Mouse (Mus musculus): ENCODE measurements at regions not wholly inside any gene's neighbourhood (a gene's known extent, or its start where the extent isn't known, plus 50 kb on each side); places are given as distances from the start of the nearest gene placed in this dataset.

- DNase-seq (ENCODE audit: low spot score): no peak
Observed at GRCm38 (mm10) chr11:24226755-24227154, 148.9 kb downstream of the Bcl11a start.

GRCm38 (mm10) chr11:24233376-24233775, 155.5 kb downstream of the Bcl11a start:
- DNase-seq (ENCODE audit: low spot score): no peak

GRCm38 (mm10) chr11:24233821-24234220, 156.0 kb downstream of the Bcl11a start:
- peak; percentile 21 for DNase-seq (ENCODE audit: low spot score)

DNA sequence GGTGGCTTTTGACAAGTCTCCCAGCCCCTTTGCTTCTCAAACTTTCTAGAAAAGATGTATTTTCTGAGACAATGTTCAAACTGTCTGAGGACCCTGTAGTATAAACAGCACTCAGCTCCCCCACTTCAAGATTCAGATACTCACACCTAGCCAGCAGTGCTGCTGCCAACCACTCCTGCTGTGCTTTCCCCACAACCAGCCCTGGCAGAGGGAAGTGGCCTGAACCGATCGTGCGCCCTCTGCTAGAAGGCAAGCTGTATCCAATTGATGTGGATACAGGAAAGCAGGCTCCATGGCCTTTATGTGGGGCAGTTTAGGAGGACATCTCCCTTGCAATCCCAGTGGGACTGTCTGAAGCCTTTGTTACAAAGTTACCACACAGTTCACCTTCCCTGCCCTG, 156.6 kb downstream of the Bcl11a start:
- DNase-seq (ENCODE audit: low spot score): no peak

- DNase-seq (ENCODE audit: low spot score): no peak
Observed at GRCm38 (mm10) chr11:24235326-24235725, 157.5 kb downstream of the Bcl11a start.

GRCm38 (mm10) chr11:24239631-24240030, 161.8 kb downstream of the Bcl11a start:
- no peak for DNase-seq (ENCODE audit: low spot score)

GRCm38 (mm10) chr11:24242096-24242495, 164.2 kb downstream of the Bcl11a start:
- no peak for DNase-seq (ENCODE audit: low spot score)

DNA sequence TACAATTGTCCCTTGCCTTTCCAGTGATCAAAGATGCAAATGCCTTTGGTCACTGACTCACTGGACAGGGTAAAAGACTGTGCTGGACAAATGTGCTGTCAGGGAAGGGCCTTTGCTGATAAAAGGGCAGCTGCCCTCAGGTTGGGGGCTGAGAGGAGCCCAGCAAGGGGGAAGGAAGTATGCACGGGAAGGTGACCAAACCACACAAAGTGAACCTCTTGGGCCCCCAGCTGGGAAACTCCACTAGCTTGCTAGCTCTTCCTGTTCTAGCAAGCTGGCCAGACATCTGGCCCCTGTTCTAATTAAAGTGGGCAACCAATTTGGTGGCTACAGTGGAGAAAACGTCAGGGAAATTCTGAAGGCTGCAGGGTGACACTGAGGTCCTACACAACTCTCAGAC, 165.0 kb downstream of the Bcl11a start:
- DNase-seq (ENCODE audit: low spot score): no peak

DNA sequence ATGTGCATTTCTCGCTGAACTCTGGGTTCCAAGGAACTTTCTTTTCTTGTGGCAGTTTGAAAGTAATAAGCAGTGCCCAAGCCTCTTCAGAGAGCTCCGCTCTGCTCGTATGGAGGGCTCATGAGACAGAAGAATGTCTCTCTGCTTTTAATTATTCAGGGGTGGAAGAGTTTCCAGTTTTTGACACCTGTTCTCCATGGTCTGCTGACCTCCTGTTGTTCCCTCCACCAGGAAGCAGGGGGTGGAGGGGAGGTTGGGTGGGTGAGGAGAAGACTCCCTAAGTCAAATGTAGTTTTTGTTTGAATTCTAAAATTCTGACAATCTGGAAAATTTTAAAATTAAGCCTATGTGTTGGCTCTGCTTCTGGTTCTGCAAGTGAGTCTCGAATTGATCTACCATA, 167.5 kb downstream of the Bcl11a start:
- DNase-seq (ENCODE audit: low spot score): no peak

- DNase-seq (ENCODE audit: low spot score): no peak
Observed at GRCm38 (mm10) chr11:24246314-24246713, 168.5 kb downstream of the Bcl11a start.

DNA sequence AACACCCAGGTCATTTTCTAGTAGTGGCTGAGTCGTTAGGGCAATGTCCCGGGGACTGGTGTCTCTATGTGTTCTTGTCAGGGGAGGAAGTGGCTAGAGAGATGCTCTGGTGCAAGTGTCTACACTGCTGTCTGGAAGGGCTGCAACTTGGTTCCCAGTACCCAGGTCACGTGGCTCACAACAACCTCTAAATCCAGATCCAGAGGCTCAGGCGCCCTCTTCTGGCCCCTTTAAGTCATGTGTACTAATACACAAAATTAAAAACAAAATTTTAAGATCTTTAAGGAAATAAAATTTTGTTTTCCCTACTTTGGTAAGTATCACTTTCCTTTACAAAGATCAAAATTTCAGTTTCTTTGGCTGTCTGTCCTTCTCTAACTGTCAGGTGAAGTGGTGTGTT, 169.4 kb downstream of the Bcl11a start:
- DNase-seq (ENCODE audit: low spot score): no peak

GRCm38 (mm10) chr11:24251516-24251915, 173.7 kb downstream of the Bcl11a start:
- DNase-seq (ENCODE audit: low spot score): no peak

DNA sequence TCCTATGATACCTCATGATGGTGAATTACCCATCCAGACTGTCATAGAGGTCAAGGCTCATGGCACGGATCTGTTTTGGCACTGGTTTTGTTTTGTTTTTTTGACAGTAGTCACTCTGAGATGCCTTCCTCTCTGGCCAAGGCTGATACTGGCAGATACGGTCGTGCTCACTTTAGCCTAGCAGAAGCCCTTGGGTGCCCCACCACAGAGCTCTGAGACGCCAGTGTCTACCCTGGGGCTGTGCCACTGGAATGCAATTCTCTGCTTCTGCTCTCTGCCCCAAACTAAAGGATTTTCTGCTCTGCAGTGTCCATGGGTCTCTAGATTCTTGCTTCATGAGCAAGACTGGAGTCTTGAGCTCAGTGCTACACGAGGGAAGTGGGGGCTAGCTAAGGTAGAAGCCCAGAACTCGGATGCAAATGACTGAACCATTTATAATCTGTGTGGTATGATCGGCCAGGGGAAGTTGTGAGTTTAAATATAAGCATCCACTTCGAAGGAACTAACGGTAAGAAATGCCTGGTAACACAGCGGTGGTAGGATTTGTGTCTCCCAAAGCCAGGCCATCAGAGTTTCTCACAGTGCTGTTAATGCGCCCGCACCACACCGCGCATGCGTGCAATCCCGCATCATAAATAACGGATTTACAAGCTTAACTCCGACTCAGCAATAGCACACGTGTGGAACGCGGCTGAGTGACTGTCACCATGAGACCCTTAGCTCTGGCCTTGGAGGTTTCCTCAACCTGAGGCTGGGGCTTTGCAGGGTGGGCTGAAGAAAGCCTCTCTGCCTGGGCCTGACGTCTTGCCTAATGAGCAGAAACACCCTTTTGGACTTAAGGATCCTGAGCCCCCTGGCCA, 177.6 kb downstream of the Bcl11a start:
- DNase-seq (ENCODE audit: low spot score): no peak

DNA sequence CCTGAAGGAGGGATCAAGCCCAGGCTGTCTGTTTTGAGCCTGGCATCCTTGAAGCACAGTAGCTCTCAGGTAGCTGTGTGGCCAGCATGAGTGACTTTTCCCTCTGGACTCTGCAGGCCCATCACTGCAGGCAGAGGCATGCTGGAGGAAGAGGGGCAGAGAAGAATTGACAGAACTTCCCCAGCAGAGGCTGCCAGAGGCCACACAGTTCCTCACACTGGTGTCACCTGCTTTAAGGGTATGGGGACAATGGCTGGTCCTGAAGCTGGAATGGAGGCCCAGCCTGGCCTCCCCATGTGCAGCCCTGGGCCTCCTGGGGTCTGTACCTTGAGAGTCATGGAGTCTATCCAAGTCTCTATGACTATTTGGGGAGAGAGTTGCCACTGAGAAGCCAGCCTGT, 179.9 kb downstream of the Bcl11a start:
- no peak for DNase-seq (ENCODE audit: low spot score)

DNA sequence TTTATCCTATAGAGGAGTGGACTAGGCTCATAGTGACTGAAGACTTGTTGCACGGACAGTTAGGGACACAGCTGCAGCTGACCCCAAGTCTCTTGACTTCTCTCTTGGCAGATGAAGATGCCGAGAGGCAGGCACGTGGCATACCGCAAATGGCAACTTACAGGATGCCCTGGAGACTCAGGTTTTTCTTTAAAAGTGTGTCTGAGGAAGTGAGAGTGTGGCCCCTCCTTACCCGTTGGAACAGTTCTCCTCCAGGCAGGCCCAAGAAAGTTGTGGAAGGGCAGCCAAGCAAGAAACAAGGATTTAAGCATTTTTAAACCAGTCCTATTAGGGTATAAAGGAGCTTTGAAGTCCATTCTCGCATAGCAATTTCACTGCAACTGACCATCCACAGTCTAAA, 180.5 kb downstream of the Bcl11a start:
- no peak for DNase-seq (ENCODE audit: low spot score)

DNA sequence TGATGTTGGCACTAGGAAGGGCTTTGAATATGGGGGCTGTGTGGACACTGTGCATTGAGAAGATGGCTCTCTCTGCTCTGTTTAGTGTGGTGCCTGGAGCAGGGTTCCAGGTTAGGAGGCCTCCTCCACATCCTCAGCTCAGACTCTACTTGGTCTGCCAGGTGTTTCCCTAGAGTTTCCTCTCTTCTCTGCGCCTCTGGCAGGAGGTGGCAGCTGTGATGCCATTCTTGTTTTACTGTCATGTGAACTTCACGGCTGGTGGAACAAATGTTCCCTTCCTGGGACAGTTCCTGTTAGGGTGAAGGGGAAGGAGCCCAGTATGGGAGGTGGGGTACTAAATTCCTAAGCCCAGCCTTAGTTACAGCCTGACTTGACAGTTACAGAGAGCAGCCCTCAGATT, 181.8 kb downstream of the Bcl11a start:
- DNase-seq (ENCODE audit: low spot score): no peak

DNA sequence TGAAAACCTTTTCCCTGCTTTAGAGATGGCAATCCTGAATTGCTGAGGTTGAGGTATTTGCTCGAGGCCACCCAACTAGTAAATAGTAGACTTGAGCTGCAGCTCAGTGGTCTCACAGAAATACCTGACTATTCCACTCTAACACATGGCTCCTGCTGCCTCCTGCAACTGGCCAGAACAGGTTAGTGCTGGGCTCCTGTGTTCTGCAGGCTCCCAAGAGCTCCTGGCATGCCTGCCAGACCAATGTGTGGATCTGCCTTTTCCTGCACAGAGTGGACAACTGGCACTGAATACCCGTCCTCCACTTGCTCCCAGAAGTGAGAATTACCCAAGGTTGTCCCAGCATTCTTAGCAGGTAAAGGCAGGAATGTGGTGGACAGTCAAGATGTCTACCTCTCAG, 191.2 kb downstream of the Bcl11a start:
- no peak for DNase-seq (ENCODE audit: low spot score)

GRCm38 (mm10) chr11:24281628-24282027, 203.8 kb downstream of the Bcl11a start:
- no peak for DNase-seq (ENCODE audit: low spot score)

DNA sequence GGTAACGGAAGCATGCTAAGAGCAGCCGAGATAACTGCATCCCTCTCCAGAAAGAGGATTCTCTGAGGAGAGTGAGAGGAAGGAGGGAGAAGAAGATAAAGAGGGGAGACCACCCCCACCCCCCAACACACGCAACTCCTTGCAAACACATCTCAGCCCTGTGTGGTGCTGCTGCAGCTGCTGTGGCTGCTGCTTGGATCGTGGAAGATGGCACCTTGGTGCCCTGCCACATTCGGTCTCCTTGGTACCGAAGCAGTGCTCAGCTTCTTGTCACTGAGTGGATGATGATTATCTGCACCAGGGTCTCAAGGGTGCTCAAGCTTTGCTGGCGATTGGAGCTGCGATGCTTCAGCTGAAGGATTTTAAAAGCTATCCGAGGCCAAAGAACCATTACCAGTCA, 204.7 kb downstream of the Bcl11a start:
- DNase-seq (ENCODE audit: low spot score): no peak

DNA sequence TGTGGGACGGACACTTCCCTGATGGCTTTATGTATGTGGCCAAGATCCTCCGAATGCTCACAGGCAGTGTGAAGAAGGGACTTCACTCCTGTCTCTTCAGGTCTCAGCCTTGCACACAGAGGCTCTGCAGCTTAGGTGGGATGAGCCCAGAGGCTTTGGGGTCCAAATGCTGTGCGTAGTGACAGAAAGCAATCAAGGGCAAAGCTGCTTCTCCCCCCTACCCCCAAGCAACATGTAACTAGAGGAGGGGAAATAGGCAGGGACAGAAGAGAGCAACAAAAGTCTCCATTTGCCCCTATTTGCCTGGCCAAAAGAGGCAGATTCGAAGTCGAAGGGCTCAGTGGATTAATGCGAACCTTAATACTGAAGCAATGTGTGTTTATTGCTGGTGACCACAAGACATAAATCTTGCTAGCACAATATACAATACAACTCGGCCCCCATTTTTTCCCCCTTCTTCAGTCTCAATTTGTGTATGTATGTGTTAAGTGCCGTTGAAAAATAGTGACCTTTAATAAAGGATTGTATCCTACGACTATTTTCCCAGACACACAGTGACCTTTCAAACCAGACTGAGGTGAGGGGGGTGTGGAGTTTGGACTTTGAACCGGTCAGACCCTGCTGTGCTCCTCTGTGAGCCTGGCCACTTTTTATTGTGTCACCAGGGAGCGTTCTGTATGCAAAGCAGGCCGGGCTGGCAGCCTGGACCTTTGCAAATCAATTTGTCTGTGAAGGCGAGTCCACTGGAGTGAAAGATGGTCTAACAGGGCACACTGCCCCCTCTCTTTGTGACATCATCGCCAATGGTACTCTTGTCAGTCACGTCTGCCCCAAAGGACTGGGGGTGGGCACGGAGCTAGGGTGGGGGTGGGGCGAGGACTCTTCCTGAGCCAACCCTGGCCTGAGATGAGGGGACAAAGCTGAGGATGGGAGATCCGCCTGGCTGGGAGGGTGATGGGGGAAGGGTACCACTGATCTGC, 208.6 kb downstream of the Bcl11a start:
- peak; percentile 86 for DNase-seq (ENCODE audit: low spot score)

DNA sequence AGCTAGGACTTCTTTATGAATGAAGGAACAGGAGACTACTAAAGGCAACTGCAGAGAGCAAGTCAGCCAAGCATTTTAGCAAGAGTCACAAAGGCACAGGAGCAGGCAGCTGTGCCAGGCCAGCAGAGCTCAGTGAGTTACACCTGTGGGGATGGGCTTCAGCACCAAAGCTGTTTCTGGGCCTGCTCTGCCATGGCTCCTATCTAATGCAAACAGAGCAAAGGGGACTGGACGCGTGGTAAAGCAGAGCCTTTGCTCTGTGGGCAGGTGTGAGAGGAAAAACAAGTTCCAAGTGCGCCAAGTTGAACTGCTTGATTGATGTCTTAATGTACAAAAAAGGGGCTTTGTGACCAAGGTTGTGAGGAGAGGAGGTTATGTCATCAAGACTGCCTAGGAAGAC, 215.4 kb downstream of the Bcl11a start:
- no peak for DNase-seq (ENCODE audit: low spot score)

- no peak for DNase-seq (ENCODE audit: low spot score)
Observed at GRCm38 (mm10) chr11:24293860-24294531, 216.1 kb downstream of the Bcl11a start.
